Mouse (Mus musculus): ENCODE measurements at regions not wholly inside any gene's neighbourhood (a gene's known extent, or its start where the extent isn't known, plus 50 kb on each side); places are given as distances from the start of the nearest gene placed in this dataset.
"Not testable (repeated sequence)": the region's sequence is repeated elsewhere in the genome, so short reads cannot be mapped to it uniquely, and the experiment has no call there.

DNA sequence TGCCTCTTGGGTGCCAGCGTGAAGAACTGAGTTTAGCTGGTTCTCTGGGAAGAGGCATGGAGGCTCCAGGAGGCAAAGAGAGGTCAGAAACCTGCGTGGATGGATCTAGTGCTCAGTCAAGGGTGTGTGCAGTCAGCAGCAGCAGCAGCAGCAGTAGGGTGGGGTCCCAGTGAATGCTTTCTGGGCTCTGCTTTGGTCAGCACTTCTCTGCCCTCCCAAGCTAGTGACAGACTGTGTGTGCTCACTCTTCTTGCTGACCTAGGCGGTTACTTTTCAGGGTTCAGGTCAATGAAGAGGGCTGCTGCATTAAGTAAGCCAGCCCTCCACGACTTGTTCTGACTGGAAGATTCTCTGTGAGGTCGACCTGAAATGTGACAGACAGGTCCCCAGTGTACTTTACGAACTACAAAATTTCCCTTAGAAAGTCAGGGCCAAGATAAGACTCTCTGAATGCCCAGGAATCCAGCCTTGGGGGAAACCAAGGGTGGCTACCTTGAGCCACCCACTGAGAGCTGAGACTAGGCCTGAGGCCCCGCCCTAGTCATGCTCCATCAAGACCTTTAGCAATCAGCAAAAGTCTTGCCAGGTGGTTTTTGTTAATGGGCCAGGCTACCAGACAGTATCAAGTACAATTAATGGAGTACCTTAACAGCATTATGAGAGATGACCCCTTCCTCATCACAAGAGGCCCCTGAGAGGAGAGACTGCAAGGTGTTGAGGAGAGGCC is 114.9 kb upstream of the Lemd2 start:
- DNase-seq = no peak

DNA sequence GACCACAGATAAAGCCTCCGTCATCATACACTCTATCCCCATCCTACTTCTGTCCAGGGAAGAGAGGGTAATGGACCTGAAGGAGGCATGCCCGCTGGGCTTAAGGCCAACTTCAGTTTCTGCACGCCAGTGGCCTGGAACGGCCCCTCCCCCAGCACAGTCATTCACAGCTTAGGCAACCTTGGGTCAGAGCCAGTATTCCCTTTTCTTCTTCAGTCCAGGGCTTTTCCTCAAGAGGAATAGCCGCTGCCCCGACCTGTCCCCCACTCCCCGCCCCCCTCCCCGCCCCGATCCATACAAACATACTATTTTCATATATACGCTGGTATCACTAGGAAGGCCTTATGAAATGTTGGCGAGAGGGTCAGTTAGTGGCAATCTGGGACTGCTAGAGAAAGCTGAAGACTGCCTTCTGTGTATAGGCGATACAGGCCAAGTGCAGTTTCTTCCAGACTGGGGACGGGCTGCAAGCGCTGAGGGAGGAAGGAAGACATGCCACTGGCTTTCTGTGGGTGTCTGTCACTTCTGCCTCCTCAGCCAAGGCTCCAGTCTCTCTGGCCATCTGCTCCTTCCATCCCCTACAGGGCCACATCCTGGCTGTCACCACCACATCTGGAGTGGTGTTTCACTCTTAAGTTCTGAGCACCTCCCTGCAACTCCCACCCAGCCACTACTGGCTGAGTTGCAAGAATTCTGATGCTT is 113.5 kb upstream of the Lemd2 start:
- DNase-seq = no peak

DNA sequence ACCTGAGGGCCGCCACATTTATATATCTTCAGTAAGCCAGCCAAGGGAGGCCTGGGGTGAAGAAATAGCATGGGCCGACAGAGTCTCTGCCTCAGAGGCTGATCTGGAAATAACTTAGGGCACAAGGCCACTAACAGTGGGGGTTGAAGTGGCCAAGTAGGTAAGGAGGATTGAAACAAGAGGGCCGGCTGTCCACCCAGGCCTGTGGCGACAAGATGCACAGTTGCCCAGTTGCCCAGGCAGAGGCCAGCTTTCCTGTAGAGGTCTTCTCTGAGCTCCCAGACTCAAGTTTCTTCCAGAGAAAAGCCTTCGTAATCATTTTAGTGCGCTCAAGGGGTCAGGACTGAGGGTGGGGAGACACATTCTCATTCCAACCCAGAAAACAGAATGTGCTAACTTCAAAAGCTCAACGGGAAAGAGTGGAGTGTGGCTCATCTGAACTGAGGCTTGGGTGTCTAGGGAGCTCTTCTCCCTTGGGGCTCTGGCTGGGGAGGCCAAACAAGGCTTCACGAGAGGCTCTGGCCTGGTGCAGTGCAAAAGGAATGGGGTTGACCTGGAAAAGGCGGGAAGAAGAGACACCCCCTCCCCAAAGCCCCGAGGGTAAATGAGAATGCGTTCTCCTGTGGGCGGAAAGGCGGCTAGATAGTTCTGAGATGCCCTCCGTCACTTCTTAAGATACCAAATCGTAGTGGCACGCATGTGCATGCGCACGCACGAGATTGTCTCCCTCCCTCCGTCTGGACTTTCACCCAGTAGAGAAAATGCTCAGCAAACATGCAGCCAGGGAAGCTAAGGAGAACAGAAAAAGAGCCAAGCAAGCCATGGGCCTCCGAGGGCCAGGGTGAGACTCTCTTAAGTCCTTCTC is 112.7 kb upstream of the Lemd2 start:
- DNase-seq = no peak

DNA sequence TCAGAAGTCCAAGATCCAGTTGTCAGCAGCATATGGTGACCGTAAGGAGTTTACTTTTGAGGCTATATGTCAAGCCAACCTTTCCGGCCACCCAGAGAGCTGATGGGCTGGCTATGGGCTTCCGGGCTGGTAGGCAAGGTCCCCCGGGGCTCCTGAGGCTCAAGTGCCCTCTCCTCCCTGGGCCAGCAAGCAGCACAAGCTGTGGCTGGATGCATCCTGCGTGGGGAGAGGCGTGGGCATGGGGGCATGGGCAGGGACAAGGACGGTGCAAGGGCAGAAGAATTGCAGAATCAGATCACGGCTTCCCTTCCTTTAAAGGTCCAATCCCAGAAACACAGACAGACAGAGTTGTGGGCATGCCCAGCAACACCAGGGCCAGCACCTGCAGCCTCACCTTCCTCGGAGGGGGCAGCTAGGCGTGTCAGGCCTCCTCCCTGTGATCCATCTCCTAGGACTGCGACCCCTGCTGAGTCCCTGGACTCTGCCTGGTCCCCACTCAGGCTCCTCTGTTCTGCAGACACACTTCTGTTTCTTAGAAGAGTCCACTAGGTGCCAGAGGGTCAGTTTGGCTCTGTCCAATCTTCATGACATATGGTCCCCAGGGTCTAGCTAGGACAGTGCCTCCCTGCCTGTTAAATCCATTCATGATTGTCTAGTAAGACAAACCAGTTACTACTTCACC is 111.8 kb upstream of the Lemd2 start:
- no peak for DNase-seq

DNA sequence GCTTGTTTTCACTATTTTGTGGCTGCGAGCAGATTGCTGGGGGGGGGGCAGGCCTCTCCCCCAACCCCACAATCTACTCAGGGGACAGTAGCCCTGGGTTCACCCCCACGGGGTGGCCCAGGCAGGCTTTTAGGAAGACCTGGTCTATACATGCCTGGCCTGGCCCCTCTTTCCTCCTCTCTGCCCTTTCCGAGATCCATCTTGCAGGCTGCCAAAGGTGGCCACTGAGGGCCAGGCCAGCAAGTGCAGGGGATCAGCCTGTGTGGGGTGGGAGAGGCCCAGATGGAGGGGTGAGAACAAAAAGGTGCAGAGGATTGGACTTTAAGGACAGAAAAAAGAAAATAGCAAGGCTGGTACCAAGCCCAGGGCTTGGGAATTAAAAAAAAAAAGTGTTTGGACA is 111.2 kb upstream of the Lemd2 start:
- no peak for DNase-seq

DNA sequence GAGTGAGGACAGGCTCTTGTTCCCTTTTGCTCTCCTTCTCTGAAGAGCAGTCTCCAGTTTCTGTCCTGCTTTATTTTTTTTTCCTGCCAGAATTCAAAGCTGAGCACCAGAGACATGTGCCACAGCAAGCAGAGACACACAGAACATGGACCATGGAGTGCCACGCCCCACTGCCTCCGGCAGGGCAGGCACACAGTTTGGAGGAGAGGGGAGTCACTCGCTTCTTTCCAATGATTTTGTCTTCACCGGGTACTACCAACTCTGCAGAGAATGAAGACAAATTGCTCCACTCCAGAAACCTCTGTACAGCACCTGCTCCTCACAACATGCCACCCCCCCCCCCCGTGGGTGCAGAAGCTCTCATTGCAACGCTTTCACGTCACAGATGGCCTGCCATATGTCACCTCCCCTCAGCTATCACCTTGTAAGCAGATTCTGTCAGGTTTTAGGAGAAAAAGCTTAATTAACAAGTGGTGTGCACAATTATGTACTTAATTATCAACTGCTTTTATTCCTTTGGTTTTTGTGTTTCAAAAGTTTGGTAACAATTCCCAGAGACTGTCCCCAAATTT is 110.6 kb upstream of the Lemd2 start:
- no peak for DNase-seq

DNA sequence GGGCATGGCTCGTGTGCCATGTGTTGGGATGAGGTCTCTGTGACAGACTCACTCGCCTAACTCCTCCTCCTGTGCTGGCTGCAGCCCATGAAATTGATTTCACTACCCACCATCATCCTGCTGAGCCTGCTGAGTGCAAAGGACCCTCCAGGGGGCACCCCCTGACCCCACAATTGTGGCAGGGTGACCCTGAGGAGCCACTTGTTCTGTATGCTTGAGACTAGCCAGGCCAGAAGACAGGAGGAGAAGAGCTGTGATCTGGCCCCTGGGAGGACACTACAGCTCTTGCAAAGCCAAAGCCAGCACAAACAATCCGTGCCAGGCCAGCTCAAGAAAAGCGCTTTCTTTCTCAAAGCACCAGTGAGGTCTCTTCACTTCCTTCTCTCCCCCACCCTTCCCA is 104.7 kb upstream of the Lemd2 start:
- no peak for DNase-seq

DNA sequence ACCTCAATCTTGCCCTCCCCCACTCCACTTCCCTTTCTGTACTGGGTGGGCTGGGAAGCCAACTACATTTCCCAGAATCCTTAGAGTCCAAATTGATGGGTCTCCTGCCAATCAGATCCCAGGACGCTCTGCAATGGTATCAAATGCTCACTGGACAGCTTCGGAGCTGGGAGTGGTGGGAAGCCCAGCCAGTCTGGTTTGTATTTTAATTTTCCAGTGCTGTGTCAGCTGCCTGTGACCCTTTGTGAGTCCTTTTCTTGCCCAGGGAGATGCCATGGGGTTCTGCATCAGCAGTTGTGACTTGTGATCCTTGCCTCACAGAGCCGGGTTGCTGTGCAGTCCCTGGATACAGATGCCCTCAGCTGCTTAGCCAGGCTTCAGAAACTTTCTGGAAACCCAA is 100.6 kb upstream of the Lemd2 start:
- DNase-seq = no peak

DNA sequence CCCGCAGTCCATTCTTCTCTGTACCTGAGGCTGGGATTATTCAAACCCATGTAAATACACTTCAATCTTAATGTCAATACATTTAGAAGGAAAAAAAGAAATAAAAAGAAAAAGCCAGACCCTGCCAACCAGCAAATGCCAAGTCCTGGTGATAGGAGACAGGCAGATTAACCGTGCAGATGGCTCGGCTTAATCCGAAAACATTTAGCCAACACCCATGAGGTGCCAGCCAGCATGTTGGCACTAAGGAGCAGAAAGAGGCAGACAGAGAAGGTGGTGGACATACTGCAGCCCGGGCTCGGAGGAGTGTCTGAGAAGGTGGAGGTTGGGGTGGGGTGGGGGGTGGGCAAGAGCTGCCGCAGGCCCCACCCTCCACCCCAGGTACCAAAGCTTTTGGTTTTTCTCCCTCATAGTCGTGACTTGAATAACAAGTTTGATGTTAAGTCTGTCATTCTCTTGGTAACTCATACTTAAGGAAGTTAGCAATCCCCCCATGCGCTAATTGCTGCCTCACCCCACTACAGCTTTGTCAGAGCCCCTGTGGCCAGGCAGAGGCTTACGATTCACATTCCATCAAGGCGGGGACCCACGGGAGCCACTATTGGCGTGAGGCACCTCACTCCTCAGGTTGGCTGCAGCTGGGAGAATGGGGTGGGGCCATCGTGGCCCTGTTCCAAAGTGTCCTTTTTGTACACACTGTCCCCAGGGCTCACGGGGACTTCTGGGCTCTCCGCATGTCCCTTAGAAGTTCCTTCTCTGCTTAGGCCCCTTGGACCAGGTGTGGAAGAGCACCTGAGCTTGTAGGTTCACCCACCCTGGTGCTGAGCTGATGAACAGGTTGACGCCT is 99.6 kb upstream of the Lemd2 start:
- DNase-seq = peak; percentile 75

DNA sequence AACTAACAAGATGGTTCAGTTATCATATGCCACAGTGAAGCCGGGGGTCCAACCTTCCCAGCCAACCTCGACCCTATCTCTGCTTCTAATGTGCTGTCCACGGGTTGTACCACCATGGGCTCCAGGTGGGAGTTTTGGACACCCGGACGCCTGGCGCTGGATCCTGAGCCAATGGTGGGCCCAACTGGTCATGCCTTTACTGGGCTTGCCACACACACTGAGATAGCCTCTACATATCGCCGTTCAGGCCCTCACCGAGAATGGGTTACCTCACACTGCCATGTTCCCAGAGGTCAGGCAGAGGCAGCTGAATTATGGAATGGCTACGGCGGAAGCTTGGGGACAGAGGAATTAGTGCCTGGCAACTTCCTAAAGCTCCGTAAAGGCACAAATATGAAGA is 98.8 kb upstream of the Lemd2 start:
- no peak for DNase-seq

DNA sequence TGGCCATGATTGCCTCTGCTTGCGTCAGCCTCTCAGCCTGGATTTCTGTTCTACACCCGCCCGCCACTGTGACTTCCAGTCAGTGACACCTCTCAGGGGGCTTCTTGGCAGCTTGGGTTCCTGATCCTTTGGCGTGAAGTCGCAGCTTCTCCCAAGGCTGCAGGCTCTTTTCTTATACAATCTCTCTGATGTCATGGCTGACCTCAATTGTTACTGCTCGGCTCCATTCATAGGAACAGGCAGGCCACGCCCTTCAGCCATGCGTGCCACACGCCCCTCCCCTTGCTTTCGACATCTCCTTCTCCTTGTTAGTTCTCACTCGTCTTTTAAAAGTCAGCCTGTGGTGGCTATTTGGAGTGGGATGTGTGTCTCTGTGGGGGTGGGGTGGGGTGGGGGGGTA is 97.1 kb upstream of the Lemd2 start:
- no peak for DNase-seq

DNA sequence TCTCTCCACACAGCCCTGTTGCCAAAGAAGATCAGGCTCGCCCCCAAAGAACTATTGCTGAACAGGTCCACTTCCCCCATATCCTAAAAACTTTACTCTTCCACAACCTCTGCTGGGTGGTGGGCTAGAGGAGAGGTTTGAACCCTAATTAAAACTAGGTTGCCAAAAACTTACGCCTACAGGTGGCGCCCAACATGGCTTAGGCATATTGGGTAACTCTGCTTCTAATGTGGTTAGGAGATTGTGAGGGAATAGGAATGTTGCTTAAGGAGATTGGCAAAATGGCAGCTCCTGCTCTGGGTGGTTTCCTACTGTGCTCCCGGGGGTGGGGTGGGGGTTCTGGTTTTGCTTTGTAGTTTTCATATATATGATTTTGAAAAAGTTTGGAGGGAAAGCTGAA is 95.0 kb upstream of the Lemd2 start:
- DNase-seq = no peak

DNA sequence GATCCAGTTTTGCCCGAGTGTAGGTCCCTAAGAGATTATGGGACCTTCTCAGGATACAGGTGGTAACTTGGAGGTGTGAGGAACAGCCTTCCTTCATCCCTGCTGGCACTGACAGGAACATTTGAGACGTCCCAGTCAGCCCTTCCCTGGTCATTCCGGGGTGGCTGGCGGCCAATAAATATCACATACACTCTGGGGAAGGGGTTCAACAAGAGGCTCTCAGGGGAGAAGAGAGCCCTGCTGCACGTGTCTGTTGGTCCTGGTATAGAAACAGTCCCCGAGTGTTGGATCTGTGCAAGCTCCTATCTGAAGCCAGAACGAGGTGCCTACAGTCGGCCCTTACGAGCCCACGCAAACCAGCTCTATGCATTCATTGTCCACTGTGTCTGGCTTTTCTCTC is 94.1 kb upstream of the Lemd2 start:
- no peak for DNase-seq

DNA sequence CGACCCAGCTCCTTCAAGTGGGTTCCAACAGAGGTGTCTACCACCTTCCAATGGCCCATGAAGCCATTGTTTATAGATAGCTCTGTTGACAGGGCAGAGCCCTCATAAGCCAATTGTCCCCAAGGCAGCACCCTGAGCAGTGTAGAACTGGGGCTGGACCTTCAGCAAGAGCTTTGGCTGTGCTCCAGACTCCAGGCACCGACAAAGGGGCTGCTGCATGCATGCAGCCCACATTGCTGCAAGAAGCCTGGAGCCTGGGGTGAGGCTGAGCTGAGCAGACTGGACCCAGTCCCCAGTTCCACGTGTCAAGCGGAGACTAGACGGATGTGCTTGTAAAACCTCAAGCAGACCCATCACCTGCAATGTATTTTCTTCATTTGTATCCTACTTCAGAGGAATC is 91.9 kb upstream of the Lemd2 start:
- DNase-seq = no peak

DNA sequence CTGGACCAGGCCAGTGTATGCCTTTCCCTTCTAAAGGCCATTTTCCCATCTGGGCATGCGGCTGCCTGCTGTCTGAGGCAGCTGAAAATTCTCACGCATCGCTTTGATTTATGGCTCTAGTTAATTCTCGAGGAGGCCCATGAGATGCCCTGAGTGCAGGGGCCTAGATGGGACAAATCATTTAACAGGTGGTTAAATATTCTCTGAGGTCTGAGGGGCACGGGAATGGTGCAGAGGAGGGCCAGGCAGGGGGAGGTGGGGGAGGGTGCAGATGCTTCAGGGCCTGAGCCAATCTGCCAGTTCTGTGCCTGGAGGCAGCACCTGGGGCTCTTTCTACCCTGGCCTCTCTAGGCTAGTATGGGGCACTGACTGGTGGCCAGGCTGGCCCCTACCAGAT is 89.9 kb upstream of the Lemd2 start:
- no peak for DNase-seq

DNA sequence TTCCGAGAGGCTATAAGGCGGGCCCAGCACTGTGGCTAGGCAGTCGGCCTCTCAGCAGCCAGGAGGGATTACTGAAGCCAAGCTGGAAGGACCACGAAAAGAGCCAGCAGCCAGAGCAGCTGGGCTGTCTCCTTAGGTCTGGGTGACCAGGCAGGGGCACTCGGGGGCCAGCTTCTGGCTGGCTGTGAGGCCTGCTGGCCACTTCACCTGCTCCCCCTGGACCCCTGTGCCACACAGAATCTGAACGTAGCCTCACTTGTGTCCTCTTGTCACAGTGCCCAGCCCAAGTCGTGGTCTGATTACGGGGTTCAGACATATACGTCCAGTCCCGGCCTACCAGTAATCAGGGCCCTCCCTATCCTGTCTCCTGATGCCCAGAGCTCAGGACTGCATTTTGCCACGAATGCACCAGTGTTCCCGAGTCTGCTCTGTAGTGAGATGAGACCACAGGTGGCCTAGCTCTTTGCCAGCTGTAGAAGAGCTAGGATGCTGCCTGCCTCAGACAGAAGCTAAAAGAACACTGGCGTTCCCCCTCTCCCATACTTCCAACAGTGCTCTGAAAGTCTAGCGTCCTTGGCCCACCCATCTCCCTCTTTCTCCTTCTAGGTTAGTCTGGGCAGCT is 89.4 kb upstream of the Lemd2 start:
- no peak for DNase-seq

DNA sequence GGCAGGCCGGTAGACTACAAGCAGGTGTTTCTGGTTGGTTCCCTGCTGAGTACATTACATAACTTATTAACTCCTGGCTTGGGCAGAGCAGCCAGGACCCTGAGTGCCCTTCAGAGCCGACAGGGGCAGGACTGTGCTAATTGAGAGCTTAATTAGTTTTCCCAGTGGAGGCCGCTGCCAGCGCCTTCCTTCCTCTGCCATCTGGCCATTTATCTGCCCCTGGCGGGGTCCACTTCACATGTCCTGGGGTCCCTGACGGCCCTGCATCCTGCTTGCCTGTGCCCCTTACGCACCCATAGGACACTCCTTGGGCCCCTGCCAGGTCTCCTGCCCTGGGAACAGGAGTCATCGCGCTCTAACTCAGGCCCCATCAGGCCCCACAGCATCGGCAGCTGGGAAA is 87.4 kb upstream of the Lemd2 start:
- peak; percentile 63 for DNase-seq

DNA sequence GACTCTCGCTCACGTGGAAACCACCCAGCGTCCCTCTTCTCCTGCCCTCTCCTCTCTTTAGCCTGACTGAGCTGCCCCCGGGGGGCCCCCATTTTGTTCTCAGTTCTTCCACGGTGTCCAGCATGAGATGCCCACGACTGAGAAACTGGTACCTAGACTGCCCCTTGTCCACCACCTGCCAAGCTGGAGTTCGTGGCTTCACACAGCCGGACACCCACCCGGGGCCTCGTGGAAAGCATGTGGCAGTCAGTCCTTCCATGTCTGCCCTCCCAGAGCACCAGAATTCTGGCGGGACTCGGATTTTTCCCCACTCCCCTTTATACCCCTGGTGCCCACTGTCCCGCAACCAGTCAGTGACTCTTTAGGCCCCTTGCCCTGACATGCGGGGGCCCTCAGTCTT is 86.9 kb upstream of the Lemd2 start:
- no peak for DNase-seq

DNA sequence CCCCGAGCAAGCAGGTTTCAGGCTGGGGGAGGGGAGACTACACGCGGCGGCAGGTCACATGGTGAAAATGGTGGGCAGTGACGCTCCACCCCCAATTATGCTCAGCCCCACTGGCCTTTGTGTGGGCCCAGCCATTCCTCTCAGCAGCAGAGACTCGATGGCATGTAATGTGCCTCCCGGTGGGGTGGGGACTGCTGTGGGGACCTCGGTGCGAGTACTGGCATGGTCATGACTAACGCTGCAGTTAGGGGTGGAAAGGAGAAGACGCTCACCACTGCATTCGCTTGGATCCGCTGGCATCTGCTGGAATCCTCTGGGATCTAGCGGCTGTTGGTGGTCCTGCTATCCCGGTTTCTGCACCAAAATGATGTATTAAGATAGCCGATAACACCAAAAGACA is 86.0 kb upstream of the Lemd2 start:
- DNase-seq = peak; percentile 12

DNA sequence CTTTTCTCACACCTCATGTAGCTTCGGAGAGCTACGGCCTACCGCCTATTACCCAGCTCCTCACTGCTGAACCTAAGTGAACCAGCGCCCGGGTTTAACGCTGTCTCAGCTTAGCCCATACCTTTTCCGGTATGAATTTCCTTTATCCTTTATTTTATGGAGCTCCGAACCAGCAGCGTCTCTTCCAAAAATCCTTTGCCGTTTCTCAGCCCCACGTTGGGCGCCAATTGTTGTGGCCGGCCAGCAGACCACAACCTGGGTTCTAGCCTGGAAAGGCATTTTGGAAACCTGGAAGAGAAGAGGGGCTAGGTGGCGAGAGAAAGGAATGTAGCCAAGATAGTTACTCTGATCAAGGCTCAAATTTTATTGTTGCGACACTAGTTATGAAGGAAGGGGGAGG is 85.5 kb upstream of the Lemd2 start:
- not testable (repeated sequence) for DNase-seq

DNA sequence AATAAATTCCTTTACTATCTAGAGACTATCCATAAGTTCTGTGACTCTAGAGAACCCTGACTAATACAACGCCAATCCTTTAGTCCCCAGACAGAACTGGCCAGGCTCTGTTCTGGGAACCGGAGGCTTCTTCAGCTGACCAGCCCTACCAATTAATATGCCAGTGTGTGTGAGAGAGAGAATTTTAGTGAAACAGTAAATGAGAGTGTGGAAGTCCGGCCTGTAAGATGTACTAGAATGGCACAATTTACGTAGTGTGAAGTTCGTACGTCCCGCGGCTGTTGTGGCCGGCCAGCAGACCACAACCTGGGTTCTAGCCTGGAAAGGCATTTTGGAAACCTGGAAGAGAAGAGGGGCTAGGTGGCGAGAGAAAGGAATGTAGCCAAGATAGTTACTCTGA is 83.7 kb upstream of the Lemd2 start:
- DNase-seq = not testable (repeated sequence)

DNA sequence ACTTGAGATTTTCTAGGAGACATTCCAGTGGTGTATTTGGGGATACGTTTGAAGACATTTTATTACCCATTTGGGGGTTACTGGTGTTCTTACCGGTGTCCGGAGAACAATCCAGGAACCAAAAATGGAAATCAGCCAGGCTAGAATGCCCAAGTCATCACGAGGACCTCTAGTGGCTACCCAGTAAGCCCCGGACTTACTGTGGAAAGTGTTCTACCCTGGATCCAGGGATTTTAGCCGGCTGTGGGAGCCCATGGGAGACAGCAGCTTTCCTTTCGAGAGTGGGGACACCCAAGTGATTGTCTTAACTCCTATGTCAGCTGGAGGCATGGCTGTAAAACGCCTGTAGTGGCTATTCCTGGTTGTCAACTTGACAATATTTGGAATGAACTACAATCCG is 77.0 kb upstream of the Lemd2 start:
- no peak for DNase-seq

Measured in cerebellum, adult 11-12 months (tissue).